Mouse (Mus musculus) urinary bladder, adult 2 months (tissue): ENCODE measurements around the gene Zfp618. TPM values are rescaled to one million over a fixed set of nuclear protein-coding genes. Genes with fewer than 3 reads are reported as not detected.

Experiments used
- DNase-seq: peaks from one replicate; pipeline ENCODE4 v3.0.0; 2022; ENCODE audit warnings: low spot score
- polyA plus RNA-seq: library from polyadenylated mRNA; depleted of rRNA; stranded (reverse); fragments of >200 nt; gene quantifications from 2 replicates; pipeline ENCODE4 v1.2.3, GENCODE M21; 2012

Zfp618 gene
- polyA plus RNA-seq, 1 experiment: 3.0 TPM

DNA sequence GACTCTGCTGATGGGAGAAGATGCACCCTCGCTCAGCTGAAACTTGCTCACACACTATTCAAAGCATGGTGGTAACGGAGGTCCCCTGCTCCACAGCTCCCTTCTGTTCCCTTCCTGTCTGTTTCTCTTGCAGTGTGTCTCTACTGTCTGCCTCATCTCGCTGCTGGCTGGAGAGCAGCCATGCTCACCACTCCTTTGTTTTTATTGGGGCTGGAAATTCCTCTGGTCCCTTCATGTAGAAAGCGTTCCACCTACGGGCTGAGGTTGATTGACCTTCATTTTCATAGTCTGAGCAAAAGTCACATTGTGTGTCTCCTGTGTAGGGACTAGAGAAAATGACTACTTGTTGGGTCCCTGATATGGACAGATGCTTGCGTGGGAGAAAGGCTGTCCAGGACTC, 102.4 kb downstream of the Zfp618 start:
- no peak for DNase-seq

DNA sequence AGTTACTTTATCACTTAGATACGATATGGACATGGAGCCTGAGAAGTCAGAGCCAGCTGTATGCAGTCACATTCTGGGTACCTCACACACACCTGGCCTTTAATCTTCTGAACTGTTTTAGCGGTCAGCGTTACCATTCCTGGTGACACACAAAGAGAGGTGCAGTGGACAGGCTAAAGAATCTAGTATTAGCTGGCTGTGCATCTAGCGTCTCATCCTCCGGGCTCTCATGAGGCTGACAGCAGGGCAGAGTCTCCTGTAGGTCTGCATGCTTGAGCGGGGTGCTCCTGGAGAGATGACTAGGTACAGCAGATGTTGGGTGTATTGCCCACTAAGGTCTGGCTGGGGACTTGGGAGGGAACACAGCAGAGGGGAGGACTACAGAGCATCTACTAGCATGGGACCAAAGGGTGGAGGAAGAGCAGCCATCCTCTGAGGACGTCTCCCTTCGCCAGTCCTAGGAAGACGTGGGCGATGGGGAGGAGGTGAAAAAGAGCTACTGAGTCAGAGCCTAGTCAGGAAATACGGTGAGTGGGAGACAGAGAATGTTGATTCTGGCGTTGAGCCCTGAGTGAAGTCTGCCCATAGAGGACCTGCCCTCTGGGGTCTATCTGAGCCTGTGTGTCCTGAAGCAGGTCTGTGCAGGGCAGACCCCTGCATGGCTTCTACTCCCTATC, 103.3 kb downstream of the Zfp618 start:
- no peak for DNase-seq

DNA sequence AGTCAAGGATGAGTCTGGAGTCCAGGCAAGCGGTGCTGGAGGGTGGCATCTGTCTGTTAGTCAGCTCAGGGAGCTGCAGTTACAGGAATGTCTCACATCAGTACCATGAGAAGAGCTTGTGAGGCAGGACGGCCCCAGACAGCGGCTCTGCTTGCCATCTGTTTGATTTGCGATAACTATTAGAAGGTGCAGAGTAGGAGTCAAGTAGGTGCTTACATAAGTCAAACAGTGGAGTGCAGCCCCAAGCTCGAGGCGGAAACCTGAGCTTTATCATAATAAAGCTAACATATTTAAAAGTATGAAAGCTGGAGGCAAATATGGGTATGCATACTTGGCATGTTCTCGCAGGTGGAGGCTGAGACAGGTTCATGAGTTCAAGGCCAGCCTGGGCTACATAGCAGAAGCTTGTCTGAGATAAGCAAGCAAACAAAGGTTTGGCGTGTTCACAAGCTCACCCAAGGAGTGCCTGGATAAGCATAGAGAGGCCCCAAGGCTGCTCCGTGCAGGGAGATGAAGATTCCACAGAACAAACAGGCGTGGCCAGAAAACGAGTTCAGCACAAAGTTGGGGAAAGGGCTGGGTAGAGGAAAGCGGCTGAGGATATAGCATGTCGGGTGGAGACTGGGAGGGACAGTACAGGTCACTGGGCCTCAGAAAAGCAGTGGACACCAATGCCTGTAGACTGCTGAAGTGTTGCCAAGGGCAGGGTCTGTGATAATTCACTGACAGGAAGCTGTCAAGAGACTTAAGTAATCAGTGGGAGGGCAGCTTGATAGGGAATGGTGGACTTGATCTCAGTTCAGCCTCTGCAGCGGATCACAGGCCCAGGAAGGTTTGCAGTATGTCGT, 106.3 kb downstream of the Zfp618 start:
- no peak for DNase-seq

DNA sequence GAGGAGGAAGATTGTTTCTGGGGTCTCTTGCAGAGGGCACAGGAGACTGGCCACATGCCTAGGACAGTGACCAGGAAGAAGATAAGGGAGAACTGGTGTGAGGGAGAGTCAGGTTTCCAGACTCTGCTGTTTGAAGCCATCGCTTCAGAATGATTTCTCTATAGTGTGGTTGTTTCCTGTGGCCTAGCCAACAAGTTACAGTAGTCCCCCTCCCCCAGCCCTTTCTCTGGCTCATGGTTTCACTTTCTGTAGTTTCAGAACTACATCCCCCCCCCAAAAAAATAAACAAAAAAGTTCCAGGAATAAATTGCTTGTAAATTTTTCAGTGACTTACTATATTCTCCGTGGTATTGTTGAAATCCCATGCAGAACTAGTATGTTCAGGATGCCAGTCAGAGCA, 107.8 kb downstream of the Zfp618 start:
- DNase-seq: no peak

DNA sequence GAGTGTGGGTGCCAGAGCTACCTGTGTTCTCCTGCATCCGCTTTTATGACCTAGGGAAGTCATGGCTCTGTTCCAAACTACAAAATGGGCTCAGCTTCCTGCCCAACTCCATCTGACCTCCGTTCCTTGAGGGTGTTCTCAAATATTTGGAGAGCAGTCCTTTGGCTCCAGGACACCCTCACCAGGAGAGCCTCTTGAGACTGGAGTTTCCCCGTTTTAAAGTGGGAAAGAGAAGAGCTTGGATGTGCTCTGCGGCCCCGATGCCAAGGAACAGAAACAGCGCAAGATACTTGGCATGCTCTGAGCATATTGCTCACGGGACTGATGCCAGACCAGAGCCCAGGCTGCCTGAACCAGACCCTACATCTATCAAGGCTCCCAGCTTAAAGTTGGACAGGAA, 113.8 kb downstream of the Zfp618 start:
- DNase-seq: no peak

DNA sequence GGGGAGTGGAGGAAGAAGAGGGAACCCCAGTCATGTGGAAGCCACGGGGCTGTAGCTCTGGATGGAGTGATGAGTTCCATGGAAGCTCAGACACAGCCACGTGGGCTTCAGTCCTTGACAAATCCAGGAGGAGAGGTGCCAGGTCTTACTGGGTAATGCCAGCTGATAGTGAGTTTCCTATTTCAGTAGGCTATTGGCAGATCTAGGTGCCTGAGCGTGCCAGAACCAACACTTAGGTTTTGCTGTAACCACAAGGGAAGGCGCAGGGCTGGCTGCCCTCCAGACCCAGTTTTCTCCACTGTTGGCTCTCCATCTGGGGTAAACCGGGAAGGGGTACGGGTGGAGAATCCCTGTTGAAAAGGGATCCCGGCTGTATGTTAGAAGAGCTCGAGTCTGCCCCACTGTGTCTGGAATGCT, 119.1 kb downstream of the Zfp618 start:
- no peak for DNase-seq

DNA sequence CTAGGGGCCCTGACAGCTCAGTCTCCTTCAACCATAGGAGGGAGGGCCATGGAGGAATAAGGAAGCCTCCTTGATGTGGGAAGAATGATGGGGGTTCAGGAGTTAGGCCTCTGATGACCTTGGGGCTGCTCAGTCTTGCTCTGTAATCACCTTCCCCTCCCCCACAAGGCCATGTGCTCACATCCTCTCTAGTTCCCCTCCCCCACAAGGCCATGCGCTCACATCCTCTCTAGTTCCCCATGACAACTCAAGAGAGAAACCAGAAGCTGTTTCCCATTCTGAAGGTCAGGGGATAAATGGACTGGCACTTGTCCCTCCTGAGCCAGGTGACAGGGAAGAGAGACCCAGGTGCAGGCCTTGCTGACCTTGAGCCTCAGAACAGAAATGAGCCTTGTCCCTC, 124.1 kb downstream of the Zfp618 start:
- no peak for DNase-seq

DNA sequence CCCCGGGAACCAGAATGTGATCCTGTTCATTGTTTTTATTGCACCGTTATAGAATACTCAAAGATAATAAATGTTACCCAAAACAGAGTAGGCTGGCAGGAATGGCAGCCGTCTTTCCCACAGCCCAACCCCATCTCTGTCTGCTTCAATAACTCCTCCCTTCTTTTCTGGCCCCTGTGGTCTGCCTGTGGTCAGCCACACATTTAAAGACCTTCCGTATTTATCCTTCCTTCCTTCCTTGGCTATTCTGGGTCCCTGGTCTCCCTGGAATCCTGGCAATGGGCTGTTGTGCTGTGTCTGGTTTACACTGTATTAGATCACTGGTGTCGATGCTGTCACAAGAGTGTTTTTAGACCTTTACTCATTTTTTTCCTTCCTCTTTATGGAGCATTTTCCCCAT, 125.8 kb downstream of the Zfp618 start:
- no peak for DNase-seq

DNA sequence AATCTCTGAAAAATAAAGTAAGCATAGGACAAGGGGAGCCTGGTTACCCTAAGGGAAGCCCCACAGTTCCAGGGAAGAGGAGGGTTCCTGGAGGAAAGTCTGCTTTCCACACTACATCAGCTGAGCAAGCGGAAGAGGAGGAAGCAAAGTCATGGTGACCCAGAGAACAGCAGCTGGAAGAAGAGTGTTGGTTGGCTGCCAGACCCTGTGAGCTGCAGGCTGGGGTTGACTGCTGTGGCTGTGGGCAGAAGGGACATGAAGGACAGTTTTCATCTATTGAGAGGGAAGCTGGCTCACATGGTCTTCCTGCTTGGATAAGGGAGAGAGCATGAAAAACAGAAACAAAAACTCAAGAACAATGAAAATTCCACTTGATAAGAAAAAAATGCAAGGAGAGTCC, 132.2 kb downstream of the Zfp618 start:
- no peak for DNase-seq

DNA sequence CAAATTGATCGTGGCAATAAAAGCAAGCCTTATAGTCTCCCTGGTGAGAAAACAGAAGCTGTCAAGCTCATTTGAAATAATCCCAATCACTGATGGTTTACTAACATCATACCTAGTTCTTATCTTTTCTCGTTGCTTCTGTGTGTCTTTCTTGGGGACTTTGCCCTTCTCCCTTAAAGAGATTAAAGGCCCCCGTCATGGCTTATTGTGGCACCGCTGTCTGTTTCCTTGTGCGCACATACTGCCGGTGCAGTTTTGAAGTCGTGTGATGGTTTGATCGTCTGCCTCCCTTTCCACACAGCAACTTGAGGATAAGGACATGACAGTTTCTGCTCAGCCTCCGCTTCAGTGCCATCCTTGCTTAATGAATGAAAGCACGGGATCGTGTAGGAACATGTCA, 135.1 kb downstream of the Zfp618 start:
- DNase-seq: no peak

DNA sequence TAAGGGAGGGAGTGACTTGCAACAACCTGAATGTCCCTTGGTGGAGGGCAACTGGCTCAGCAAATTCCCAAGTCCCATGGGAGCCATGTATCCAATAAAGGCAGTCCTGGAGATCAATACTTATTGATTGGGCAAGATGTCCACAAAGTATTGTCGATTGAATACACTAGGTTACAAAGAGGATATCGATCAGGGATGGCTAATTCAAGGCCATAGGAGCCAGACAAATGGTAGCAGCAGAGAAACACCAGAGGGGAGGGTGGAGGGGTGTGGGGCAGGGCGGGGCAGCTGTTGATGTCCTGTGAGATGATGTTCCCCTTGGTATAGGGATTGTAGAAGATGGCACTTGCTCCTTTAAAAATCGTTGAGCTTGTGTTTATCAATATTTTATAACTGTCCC, 136.7 kb downstream of the Zfp618 start:
- DNase-seq: no peak

DNA sequence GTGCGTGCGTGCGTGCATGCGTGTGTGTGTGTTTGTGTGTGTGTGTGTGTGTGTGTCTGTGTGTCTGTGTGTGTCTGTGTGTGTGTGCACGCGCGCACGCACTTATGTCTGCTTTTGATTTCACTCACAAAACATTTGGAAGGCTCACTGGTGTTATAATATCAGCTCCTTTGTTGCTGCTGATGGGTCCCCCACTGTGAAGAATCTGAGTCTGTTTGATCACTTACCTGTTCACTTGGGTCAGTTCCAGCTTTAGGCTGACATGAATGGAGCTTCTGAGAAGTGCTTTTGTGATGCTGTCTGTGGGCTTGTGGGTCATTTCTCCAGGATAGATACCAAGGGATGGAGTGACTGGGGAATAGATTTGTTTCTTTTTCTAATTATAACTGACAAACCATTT, 140.3 kb downstream of the Zfp618 start:
- DNase-seq: no peak

DNA sequence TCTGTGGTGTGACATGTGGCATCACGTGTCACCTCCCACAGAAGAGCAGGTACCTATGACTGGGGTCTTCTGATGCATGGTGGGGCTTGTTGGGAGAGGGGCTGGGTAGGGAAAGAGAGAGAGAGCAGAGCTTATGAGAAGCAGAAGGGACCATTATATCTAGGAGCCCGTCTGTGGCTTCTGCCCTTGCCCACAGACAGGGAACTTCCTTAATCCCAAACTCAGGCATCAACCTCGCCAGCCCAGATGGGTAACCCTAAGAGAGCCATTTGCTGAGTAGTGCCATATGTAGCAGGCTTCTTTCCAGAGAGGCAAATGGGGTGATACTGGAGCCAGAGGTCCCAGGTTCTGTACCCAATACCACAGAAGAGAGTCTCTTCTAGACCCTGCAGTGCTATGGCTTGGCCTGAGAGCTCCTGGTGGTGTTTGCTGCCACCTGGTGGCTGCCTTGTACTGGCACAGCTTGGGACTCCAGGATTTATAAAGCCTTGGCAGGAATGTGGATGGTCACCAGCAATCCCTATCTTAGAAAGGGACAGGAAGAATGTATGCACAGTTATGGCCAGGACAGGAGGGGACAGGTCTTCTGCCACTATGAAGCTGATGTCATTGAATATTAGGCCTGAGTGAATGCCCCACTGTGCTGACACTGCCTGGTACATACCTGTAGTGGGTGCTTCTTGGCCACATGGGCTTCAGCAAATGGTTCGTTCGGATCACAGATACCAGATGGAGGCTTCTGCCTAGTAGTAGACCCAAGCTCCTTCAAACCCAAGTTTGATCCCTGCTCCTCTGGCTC, 153.5 kb downstream of the Zfp618 start:
- DNase-seq: peak; percentile 68

DNA sequence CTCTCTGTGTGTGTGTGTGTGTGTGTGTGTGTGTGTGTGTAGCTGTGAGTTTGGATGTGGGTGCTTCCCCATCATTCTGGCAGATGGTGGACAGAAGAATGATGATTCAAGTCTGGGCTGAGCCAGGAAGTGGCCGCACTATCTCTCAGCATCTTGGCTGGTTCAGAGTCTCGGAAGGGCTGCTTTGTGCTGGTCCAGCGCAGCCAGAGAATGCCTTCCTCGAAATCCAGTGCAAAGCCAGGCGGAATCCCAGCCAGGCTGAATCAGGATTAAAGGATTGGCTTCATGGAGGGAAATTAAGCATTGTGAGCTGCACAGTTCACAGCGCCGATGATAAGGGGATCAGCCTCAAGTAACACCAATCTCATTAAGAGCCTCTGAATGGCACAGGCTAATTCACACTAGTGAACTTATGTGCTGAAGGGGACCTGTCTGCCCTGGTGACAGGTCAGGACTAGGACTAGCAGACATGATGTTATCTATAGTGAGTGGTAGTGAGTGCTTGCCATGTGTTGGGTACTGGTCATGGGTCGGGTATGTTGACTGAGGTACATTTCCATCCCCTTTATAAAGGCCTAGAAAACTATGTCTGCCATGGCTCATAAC, 159.6 kb downstream of the Zfp618 start:
- DNase-seq: no peak

DNA sequence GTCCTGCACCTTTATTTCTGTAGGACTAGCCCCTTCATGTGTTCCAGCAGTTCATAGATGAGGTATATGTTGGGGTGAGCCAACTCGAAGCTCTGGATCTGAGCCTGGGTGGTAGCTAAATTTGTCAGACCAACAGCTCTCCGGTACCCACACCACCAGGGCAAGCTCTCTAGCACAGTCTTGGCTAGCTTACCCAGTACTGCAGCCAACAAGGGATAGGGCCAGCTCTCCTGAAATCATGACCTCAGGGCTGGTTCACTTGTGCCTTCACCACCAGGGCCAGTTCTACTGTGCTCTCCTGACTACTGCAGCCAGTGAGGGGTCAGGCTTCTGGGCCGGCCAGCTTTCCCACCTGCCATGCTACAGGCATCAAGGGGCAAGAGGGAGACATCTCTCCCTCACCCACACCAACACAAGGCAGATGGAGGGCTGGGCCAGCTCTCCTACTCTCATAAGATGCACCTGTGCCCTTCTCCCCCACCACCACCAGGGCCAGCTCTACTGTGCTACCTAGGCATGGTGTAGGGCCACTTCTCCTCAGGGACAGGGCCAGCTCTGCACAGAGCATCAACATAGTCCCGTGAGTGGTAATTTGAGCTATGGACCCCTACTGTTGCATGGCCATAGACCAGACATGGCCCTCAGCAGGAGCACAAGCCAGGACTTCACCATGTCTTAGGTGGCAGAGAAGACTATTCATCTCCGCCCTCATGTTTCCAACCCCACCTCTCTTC, 164.7 kb downstream of the Zfp618 start:
- no peak for DNase-seq

DNA sequence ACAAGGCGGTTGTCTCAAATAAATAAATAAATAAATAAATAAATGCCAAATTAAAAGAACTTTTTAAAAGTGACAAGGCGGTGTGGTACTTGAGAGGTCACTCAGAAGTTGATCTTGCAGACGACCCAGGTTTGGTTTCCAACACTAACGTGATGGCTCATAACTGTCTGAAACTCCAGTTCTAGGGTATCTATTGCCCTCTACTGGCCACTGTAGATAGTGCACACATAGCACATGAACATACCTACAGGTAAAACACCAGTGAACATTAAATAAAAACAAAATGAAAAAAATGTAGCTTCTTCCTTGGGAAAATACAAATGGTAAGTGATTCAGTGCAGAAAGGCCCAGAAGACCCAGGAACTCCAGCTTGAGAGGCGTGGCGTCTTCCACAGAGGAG, 181.9 kb downstream of the Zfp618 start:
- no peak for DNase-seq

DNA sequence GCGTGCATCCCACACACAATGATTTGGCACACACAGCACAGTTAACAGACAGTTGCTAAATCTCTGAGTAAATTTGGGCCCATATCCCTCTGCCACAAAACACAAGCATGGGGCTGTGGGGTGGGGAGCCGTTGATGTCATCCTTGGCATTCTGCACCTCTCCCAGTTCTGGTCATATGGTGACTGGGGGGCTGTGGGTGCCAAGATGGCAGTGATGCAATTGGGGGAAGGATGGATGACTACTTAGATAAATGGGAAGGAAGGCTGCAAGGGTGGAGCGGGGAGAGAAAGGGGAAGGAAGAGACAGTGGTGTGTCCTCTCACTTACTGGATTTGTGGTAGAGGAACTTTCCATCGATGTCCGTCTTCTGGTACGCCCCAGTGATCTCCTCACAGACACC, 185.8 kb downstream of the Zfp618 start:
- DNase-seq: no peak

DNA sequence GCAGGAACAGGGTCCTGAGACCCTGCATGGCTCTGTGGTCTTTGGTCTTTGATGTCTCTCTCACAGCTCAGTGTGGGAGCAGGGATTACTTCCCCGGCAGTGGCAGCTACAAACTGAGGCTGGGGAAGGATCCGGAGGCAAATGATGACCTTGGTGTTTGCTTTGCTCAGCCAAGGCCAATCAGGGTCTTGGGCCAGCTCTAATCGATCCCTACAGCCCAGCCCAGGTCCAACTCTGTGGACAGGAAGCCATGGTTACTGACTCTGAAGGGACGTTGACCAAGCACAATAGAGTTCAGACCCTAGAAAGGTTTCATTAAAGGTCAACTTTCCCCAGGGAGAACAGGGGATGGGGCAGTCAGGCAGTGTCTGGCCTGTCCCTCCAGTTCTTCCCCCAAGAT, 188.7 kb downstream of the Zfp618 start:
- no peak for DNase-seq

DNA sequence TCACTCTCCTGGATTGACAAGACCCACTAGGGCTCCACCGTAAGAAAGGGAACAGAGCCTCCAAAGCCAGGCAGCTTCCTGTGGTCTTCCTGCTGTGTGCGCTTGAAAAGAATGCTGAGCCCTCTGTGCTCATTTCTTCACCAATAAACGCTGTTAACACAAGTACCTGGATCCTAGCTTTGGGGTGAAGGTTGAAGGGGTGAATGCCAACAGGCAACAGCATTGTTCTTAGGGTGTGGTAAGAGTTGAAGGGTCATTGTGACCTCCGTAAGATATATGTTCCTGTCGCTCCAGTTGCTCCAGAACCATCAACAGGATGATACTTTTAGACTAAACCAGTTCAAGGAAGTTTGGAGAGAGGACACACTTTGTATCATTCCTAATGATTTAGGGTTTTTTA, 189.3 kb downstream of the Zfp618 start, which contains the start of gene Ambp:
Gene Ambp, minus strand, starts transcription at position 101 of the 400 bp plus-strand sequence.
- no peak for DNase-seq

DNA sequence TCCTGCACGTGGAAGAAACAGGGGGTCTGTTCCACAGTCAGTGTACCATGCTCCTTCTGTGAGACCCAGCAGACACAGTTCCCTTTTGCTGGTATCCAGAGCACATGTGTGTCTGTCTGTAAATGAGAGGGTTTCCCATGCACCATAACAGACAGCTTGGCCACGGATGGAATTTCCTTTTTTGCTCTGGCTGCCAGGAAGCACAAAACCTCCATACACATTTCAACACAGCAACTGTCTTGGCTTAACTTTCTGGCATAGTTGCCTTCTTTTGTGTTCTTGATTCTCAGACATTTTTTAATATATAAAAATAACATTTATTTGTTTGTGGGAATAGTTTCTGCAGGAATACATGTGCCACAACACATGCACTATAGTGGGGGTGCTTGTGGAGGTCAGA, 190.2 kb downstream of the Zfp618 start:
- no peak for DNase-seq
